Mouse (Mus musculus) neutrophil, adult 5-6 weeks (primary cell): ENCODE measurements around the gene Calhm6. TPM values are rescaled to one million over a fixed set of nuclear protein-coding genes. Genes with fewer than 3 reads are reported as not detected.

Experiments
- ATAC-seq: fragments of 151-379, 151-347 bp; 2 replicates; pipeline ENCODE4 v1.8.0; 2017; ENCODE audit warnings: mild to moderate bottlenecking, moderate TSS enrichment; ENCODE audit not compliant: insufficient number of reproducible peaks, poor library complexity, low FRiP score, severe bottlenecking; ENCODE audit errors: extremely low read depth
- total RNA-seq: library from RNA; stranded (forward); fragments of 200-1000 nt; gene quantifications from 2 replicates; pipeline ENCODE4 v1.2.3, GENCODE M21; 2017

Gene Calhm6
- total RNA-seq, 1 experiment from 2014 or later = 7.3 TPM

DNA sequence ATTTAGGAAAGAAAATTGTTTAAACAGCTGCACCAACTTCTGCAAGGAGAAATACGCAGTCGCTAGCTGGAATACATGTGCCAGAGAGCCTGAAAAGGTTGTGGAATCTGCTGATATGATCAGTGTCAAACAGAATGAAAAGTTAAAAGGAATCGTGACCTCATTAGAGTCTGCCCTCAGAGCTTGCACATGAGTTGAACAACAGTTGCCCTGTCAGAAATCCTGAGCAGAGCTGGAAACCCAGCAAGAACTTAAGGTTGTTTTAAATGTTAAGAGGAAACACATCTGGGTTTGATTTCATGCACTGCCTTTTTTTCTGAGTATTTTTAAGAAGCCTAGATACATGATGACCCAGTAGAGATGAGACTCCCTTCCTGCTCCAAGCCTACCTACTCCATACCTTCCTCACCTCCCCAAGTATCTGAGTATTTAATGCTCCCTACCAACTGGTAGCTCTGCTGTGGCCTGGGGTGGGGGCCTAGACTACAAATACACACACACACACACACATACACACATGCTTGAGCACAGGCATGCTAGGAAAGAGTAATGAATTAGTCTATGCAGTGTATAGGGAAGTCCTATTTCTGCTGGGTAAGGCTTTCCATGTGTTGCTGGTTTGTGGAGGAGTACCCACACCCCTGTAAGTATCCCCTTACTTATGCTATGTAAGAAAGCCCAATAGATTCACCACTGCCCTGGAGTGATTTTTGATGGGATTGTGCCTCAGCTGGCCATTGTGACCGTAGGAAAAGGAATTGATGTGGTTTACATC lies 15.6 kb downstream of the Calhm6 start:
- no peak for ATAC-seq

DNA sequence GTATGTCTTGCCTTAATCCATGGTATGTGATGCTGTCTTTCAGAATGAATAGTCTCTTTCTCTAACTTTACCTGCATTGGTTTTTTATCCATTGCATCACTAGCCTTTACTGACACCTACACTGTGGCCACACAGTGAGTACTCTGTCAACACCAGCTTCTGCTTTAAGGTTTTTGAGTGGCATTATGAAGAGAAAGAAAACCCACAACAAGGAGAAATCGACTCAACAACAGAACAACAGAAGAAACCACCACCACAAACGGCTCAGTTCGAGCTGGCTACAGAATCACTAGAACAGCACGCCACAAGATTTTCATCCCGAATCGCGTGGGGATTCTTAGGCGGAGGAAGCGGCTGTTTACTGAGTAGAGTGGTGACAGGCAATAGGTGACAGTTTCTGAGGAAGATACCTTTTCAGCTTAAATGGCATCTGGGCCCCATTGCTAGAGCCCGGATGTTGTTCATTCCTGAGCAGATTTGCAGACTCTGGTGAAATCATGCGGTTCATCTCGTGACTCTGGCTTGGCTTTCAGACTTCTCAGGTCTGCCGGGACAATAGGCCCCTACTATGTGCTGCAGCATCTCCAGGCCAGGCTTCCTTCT lies 16.8 kb downstream of the Calhm6 start:
- peak; percentile 33; the same call in 1 of the 2 replicates for ATAC-seq

DNA sequence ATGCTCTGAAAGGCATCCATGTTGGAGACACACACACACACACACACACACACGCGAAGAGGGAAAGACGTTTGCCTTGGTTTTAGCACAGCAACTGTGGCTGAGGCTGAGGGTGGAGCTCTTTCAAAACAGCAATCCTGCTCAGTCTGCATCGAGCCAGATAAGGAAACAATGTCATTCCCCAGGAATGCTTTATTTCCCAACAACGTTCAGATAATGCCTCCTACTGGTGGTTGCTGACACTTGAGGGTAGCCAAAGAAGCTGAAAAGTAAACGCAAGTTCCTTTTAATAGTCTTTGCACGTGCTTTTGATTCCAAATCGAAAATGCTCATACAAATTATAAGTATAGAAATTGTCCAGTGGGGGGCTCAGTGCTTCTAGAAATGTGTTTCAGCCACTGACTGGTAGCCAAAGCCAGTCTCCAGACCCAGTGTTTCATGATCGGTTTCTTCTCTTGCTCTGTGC lies 31.3 kb downstream of the Calhm6 start, which contains the start of gene Calhm5:
Gene Calhm5 (minus strand): TSS at position 102 of the 466 bp plus-strand sequence.
- ATAC-seq = 0 out of 2 replicates have a peak, but pooled peaks have one; percentile 23

DNA sequence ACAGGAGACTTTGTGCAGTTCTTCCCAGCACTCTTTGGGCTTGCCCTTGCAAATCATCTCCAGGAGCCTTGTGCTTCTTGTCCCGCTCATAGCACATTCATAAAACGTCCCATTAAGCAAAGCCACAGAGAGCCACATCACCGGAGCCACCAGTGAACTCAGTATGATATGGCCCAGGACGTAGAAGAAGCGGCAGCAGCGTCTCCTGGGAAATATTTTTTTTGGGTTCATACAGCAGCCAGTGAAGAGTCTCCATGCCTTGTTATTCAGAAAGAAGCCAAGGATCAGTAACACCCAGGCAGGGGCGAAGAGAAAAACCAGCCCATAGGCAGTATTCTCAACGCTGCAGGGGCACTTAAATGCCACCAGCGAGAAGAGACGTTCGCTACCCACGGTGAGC lies 31.8 kb downstream of the Calhm6 start:
- ATAC-seq = no peak

DNA sequence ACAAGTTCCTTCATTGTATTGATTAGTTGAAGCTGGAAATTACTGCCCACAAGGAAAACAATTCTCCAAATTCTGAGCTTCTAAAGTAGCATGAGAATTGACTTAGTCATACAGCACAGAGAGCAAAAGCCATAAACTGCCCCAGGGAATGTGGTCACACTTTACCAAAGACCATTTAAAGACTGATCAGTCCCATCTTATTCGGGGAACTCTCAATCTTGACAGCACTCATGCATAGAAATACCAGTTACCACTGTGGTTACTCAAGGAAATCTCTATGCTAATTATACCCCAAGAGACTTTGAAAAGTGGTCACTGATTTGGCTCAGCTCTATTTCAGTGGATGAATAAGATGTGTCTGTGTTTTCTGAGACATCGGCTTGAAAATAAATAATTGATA lies 32.6 kb downstream of the Calhm6 start:
- ATAC-seq = no peak

DNA sequence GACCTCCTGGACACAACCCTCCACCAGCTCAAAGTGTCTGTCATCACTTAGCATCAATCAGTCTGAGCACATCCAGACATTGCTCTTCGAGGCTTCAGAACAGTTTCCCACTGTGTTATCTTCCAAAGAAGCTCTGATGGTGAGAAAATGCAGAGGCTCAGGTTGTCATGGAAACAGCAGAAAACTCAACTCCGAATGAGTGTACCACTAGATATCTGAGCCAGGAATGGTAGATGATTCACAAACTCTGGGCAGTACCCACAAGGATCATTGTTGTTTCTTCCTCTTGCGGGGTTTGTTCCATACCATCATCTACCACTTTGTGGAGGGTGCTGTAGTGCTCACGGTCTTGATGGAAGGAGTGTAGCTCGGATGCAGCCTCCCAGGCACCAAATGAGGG lies 35.9 kb downstream of the Calhm6 start:
- ATAC-seq = no peak

DNA sequence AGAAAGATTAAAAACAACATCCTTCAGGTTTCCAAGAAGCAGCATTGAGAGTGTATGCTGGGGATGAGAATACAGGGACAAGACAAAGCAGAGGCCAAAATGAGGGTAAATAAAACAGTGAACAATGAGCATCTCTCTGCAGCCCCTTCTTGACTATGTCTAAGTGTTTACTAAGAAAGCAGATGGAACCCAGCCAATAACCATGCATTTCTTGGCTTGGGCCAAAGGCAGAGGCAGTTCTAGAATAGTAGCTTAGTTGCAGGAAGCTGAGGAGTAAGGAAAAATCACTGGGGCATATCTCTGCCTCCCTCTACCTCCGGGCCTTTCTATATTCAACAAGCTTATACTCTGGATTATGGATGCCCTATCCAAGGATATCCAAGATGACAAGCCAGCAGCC lies 37.3 kb downstream of the Calhm6 start:
- ATAC-seq = no peak

DNA sequence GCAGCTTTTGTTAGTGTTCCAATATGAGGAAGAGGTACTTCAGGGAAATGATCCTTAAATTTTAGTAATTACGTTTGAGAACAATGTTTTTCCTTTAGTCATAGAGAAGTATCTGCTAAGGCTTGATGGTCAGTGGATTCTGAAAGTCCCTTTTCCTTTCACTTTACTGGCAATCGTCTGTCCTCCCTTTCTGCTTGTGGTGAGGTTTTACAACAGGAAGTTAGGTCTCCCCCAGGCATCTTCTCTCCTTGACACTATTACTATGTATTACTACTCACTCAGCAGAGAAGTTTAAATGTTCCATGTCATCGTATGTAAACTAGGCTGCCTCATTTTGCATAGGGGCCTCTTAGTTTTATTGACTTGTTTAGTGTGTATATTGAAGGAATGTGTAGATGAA lies 38.3 kb downstream of the Calhm6 start:
- no peak for ATAC-seq

DNA sequence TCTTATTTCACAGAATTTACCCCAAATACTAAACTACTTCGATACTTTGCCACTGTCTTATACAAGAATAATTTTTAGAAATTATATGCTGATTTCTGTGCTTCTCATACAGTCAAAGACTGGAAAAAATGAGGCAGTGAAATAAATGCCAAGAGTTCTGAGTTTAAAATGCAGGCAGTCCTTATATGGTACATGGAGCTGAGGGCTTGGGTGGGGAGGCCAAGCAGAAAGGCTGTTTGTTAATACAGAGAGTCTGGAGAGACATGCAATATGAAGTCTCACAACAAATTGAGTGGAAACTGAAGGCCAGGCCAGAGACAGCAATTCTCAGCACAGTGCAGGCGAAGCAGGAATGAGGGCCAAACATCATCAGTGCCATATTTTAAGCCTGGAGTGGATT lies 39.3 kb downstream of the Calhm6 start:
- no peak for ATAC-seq

DNA sequence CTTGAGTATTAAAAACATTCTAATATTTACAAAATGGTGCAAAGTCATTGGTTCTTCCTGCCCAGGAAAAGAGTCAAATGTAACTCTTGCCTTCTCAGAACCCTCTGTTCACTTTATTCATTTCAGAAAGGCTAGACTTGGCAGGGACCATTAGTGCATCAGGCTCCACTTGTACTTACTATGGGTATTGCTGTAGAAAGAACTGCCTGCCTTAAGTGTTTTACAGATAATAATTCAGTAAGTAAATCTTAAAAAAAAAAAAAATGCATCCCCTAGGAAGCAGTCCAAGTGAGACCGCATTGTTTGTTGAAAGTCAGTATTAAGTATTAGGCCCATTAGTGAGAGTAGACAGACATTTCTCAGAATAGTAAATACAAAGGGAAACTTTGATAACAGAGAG lies 41.3 kb downstream of the Calhm6 start:
- ATAC-seq = no peak

Other genes starting within 250 kb of the Calhm6 start
- not detected in 2 replicates for gene Rsph4a, start 222.9 kb downstream of the Calhm6 start, total RNA-seq
- 88.9 and 92.9 TPM in 2 replicates for gene Zup1, start 176.7 kb downstream of the Calhm6 start, total RNA-seq
- 34.7 and 45.9 TPM in 2 replicates for gene Rwdd1, start 108.4 kb downstream of the Calhm6 start, total RNA-seq
- not detected in 2 replicates for gene Trappc3l, start 90.4 kb downstream of the Calhm6 start, total RNA-seq
- gene Calhm4, start 83.7 kb downstream of the Calhm6 start, total RNA-seq = not detected in 2 replicates
- gene Calhm5, start 31.5 kb downstream of the Calhm6 start, total RNA-seq = not detected in 2 replicates
- 4.7 and 5.1 TPM in 2 replicates for gene Dse, start 79.7 kb upstream of the Calhm6 start, total RNA-seq
- gene Tspyl1, start 154.2 kb upstream of the Calhm6 start, total RNA-seq = 90.4 and 96.0 TPM in 2 replicates
- 7.7 and 11.7 TPM in 2 replicates for gene Tspyl4, start 169.5 kb upstream of the Calhm6 start, total RNA-seq